Mouse (Mus musculus) A20 (cell line): ENCODE results near the gene Spata20.

ENCODE experiments used
- DNase-seq: peaks from one replicate; pipeline ENCODE4 v3.0.0-alpha.2; 2011; ENCODE audit warnings: low read depth, low spot score

Gene Spata20

DNA sequence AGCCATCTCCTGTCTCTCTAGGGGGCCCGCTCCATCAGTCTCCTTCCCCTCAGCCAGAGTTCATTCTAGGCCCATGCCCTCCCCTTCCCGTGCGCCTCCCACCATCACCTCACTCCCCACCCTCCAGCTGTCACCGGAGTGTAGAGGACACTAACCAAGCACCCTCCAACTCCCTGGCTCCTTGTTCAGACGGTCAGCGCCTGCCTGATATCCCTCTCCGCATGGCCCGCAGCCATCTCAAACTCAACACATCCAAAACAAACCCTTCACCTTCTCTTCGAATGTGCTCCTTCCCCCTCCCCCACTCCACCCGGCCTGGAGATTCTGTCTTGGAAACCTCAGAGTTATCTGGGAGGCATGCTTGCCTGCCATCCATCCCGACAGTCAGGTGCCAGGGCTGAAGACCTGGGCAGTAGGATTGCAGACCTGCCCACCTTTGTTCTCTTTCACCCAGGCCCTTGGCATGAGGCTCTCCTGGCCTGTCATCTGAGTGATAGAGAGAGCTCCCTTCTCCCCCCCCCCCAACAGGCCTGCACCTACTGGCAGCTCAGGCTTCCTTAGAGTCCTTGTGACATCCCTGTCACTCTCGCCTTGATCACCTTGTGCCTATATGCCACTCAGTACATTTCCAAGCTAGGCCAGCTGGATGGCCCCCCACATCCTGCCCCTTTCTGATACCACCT is 34.7 kb downstream of the Spata20 start:
- no peak for DNase-seq

DNA sequence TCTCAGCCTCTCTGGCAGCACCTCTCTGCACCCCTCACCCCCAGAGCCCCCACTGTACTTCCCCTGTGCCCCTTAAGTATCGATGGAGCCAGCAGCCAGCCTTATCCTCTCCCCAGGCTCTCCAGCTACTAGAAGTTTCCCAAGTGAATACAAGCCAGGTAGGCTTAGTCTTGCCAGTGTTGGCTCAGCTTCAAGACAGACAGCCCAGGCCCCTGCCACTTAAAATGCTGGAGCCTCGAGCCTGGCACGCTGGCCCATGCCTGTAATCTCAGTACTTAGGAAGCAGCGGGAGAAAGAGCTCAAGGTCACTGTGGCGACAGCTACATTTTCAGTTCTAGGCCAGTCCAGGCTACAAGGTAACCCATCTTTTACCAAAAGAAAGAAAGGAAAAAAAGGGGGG is 36.1 kb downstream of the Spata20 start:
- DNase-seq, result no peak

DNA sequence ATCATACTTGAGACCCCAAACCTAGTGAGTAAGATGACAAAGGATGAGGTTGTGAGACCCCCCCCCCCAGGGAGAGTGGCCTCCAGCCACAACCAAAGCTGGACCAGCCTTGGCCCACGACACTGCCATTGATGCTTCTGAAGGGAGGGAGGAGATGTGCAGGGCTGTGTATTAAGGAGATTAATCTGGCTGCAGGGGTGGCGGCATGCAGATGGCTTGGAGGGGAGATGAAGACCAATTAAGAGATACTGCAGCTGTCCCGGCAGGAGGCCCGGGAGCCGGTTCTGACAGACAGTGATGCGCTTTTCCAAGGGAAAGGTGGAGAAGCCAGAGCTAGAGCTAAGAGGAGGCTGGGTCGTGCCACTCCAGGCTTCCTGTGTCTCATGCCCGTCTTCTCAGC is 36.7 kb downstream of the Spata20 start:
- no peak for DNase-seq

DNA sequence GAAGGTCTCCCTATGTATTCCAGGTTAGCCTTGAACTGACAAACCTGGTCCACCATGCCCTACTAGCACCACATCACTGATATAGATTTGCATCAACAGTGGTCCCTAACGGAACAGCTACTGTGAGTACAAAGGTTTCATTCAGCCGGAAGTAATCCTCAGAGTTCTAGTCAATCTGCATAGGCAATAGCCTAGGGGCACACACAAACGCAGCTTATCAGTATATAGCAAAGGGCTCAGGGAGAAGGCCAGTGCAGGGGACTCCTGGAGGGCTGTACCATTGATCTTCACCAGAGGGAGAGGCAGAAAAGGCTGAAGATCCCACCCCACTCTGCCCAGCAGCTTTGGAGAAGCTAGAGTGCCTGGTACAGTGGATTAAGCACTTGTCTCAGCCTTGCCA is 39.0 kb downstream of the Spata20 start:
- DNase-seq, result no peak

DNA sequence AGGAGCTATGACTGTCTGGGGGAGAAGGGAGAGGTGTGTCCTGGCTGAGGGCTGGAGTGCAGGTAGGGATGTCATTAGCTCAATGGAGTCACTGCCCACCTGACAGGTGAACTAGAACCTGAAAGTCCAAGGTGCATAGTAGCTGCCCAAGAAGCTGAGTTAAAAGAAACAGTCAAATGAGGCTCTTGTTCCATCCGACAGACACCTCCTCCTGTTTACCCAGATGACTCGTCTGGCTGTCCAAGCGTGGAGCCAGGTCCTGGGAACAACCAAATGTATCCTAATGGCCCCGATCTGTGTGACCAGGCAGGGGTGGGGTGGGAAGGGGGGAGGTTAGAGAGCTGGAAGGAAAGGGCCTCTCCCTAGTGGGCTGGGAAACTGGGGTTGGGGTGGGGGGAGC is 40.7 kb downstream of the Spata20 start:
- no peak for DNase-seq

DNA sequence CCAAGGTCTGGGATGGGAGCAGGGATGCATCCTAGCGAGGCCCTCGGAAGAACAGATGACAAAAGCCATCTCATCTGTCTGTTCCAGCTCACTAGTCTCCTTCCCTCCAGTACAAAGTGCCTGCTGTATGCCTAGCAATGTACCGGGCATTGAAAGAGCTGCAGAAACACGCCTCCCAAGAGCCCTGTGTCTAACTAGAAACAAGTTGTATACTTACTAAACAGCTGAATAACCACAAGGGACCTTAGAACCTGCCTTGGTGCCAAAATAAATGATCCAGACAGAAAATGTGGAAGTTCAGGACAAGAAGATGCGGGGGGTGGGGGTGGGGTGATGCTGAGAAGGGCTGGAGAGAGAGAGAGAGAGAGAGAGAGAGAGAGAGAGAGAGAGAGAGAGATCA is 41.1 kb downstream of the Spata20 start:
- no peak for DNase-seq

DNA sequence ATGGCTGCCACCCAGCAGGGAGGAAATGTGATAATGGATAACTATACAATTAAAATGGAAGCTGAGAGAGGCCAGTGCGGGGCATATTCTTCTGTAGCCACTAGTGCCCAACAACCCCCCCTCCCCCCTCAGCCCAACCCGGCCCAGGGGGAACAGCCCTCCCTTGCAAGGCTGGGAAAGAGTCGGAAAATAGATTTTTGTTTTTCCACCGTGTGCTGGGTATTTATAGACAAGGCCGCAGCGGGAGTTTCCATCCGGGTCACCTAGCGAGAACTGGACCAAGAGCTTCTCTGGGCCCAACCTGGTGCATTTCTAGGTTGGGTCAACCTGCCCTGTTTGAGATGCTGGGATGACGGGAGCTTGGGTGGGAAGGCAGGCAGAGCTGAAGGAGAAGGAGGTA is 44.2 kb downstream of the Spata20 start:
- no peak for DNase-seq

DNA sequence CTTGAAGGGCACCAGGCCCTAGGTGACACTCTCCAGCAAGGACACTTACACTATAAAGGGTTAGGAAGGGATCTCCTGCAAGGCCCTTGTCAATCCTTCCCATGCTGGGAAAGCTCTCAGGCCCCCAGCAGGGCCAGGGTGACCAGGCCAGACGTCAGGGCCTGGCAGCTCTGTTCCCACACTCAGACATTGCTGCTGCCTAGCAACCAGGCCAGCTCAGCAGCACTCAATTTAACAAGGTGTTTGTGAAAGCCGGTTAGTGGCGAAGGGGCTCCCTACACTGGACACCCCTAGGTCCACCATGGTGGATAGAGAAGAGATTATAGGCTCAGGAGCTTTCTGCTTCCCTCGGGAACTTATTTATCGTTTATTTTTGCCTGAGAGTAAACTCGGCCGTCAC is 44.9 kb downstream of the Spata20 start:
- DNase-seq, result no peak

DNA sequence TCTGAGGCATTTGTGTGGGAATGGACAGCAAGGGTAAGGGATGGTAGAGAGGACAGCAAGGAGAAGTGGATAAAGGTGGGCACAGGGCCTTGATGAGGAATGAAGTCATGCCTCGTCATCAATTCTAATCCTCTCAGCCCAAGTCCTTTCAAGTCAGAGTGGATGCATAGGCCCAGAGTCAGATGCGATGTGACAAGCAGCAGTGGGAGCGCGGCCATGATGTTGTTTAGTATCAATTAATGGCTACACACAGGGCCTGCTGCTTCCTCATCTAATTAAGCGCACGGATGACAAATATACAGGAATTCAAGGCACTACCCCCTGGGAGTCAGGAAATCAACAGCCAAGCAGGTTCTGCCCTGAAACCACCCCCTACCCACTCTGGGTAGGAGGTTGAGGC is 45.6 kb downstream of the Spata20 start:
- no peak for DNase-seq

DNA sequence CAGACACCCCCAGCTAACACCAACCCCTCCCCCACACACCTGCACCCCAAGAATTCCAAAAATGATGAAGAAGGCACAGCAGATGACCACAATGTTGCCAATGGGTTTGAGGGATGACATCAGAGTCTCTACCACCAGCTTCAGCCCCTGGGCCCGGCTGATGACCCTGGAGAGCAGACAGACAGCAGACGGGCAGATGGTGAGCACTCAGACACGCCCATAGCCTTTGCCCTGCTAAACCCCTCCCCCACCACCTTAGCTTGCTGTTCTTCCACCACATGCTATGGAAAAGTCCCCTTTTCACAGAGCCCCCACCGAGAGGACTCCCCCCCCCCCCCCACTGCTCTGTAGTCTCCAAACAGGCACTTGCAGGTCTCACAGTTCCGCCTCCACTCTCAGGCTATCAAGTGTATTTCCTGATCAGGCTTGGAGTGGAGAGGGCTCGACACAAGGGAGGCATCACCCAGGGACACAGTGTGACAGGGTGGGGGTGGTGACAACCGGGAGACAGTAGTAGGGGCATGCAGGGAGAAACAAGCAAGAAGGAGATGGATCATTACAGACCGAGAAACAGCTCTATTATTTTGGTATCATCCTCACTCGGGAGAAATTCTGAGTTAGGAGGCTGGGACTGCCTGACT is 56.8 kb downstream of the Spata20 start:
- no peak for DNase-seq
